Mouse (Mus musculus): ENCODE results near the gene Grid2.

DNA sequence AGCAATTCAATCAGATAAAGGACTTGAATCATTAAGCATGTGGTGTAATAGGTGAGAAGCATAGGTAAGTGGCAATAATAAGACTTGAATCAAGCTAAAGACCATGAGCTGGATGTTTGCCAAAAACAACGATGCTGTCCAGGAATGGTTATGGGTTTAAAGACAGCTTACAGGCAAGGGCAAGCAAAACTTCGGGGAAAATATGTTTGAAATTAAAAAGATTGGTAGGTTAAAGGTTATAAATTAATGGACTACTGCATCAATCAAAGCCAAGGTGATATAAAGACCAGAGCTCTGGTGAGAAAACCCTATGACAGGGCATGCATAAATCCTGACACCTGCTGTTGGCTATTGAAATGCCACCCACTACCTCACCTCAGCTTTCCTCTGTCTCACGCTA is 1072.2 kb downstream of the Grid2 start:
- TF ChIP-seq POLR2A (IDR thresholded peaks at IDR 0.05; ENCODE audit: low read depth, low read length) (no peak), CTCF (IDR thresholded peaks at IDR 0.05; ENCODE audit: extremely low read depth, insufficient read length, insufficient replicate concordance, low read depth, low read length) (no peak)
